Mouse (Mus musculus) lung, embryonic 14.5 days (tissue): ENCODE measurements around the gene Arid2. TPM values are rescaled to one million over a fixed set of nuclear protein-coding genes. Genes with fewer than 3 reads are reported as not detected.

Source experiments
- ATAC-seq: fragments of 200-750 bp; cut with Nextera tagmentation; 2 replicates; pipeline ENCODE4 v1.8.0; 2017; ENCODE audit warnings: mild to moderate bottlenecking, moderate TSS enrichment, moderate library complexity; ENCODE audit not compliant: insufficient read depth
- DNase-seq: peaks from one replicate; pipeline ENCODE4 v3.0.0-alpha.2; 2015
- H3K27ac ChIP-seq: fragments of 300-500 bp; sonication (generic); 2 replicates; pipeline ENCODE4 v1.5.1; 2014; ENCODE audit warnings: low read depth, mild to moderate bottlenecking, moderate library complexity
- H3K27me3 ChIP-seq: fragments of 300-500 bp; sonication (generic); 2 replicates; pipeline ENCODE4 v1.6.1; 2014; ENCODE audit warnings: low read length, control low read depth; ENCODE audit not compliant: insufficient read depth
- H3K36me3 ChIP-seq: fragments of 300-500 bp; sonication (generic); 2 replicates; pipeline ENCODE4 v1.6.1; 2014; ENCODE audit warnings: control low read depth; ENCODE audit not compliant: insufficient read depth
- H3K4me1 ChIP-seq: fragments of 300-500 bp; sonication (generic); 2 replicates; pipeline ENCODE4 v1.6.1; 2014; ENCODE audit warnings: antibody characterized with exemption, control low read depth; ENCODE audit not compliant: insufficient read depth
- H3K4me2 ChIP-seq: fragments of 300-500 bp; sonication (generic); 2 replicates; pipeline ENCODE4 v1.6.1; 2014; ENCODE audit warnings: mild to moderate bottlenecking
- H3K4me3 ChIP-seq: fragments of 300-500 bp; sonication (generic); 2 replicates; pipeline ENCODE4 v1.5.1; 2014; ENCODE audit warnings: low read depth, low read length
- H3K9ac ChIP-seq: fragments of 300-500 bp; sonication (generic); 2 replicates; pipeline ENCODE4 v1.6.1; 2014
- H3K9me3 ChIP-seq: fragments of 300-500 bp; sonication (generic); 2 replicates; pipeline ENCODE4 v1.6.1; 2016; ENCODE audit warnings: low read depth, low read length, control low read depth
- CTCF ChIP-seq: IDR thresholded peaks from 2 replicates; pipeline ENCODE4 v1.5.1; 2016; ENCODE audit warnings: antibody characterized with exemption, low read depth
- WGBS: fragments of 180-500 bp; shearing (Covaris S2); extraction: QIAGEN DNeasy Blood & Tissue Kit; methylation state at CpG from one replicate; pipeline ENCODE4 v1.1.7; 2014; 5-methylcytosine and 5-hydroxymethylcytosine counted together
- polyA plus RNA-seq: library from polyadenylated mRNA; unstranded; fragments of >200 nt; fragmentation: Nextera tagmentation; extraction: Ambion mirVana; gene quantifications from 2 replicates; pipeline ENCODE4 v1.2.1, GENCODE M21; 2014

The Arid2 gene
- polyA plus RNA-seq, 1 experiment from 2014 or later, result 31.6 TPM

- H3K9ac ChIP-seq, result no peak overlapping the region
- ATAC-seq (no peak; the same call in 1 of the 2 replicates), DNase-seq (no peak)
- 0 out of 2 replicates have a peak, but pooled peaks cover 7% of the 10 kb centered on the region for H3K4me1 ChIP-seq
- 85% methylated on average over 3 of the region's 3 CpGs for WGBS
- no peak overlapping the region for H3K4me2 ChIP-seq
- no peaks in the 10 kb centered on the region for H3K9me3 ChIP-seq
- H3K27me3 ChIP-seq, result no peaks in the 10 kb centered on the region
- no peak for TF ChIP-seq CTCF
- no peaks in the 10 kb centered on the region for H3K36me3 ChIP-seq
- H3K27ac ChIP-seq, result no peak overlapping the region
- H3K4me3 ChIP-seq, result no peak overlapping the region
Measured at GRCm38 (mm10) chr15:96342871-96343270, 55.6 kb downstream of the Arid2 start.

- Histone ChIP-seq H3K4me2 (no peak overlapping the region), H3K4me3 (no peak overlapping the region), H3K9me3 (no peaks in the 10 kb centered on the region), H3K27me3 (no peaks in the 10 kb centered on the region), H3K4me1 (0 out of 2 replicates have a peak, but pooled peaks cover 7% of the 10 kb centered on the region), H3K9ac (no peak overlapping the region), H3K36me3 (no peaks in the 10 kb centered on the region), H3K27ac (no peak overlapping the region)
- no peak for TF ChIP-seq CTCF
- DNase-seq, result peak; percentile 12
- no peak; the same call in 1 of the 2 replicates for ATAC-seq
- WGBS, result 44% methylated on average over 3 of the region's 7 CpGs
Measured at GRCm38 (mm10) chr15:96344591-96345285, 57.4 kb downstream of the Arid2 start.

GRCm38 (mm10) chr15:96345312-96345849 lies 58.1 kb downstream of the Arid2 start:
- Histone ChIP-seq H3K4me3 (no peak overlapping the region), H3K4me1 (0 out of 2 replicates have a peak, but pooled peaks cover 7% of the 10 kb centered on the region), H3K27ac (no peak overlapping the region), H3K9ac (no peak overlapping the region), H3K36me3 (peaks cover 6% of the 10 kb centered on the region), H3K27me3 (no peaks in the 10 kb centered on the region), H3K4me2 (no peak overlapping the region), H3K9me3 (no peaks in the 10 kb centered on the region)
- no peak for TF ChIP-seq CTCF
- 66% methylated on average over 6 of the region's 6 CpGs for WGBS
- ATAC-seq (peak; percentile 70; the same call in 1 of the 2 replicates), DNase-seq (peak; percentile 47)

- Histone ChIP-seq H3K9me3 (no peaks in the 10 kb centered on the region), H3K9ac (no peak overlapping the region), H3K27me3 (no peaks in the 10 kb centered on the region), H3K4me3 (no peak overlapping the region), H3K36me3 (peaks cover 41% of the 10 kb centered on the region), H3K4me2 (no peak overlapping the region), H3K4me1 (no peaks in the 10 kb centered on the region), H3K27ac (no peak overlapping the region)
- no peak for TF ChIP-seq CTCF
- peak; percentile 77; the same call in 1 of the 2 replicates for ATAC-seq
- 51% methylated on average over 9 of the region's 9 CpGs for WGBS
- DNase-seq, result peak; percentile 74
Measured at GRCm38 (mm10) chr15:96351432-96351831, 64.1 kb downstream of the Arid2 start.

- Histone ChIP-seq H3K9me3 (no peaks in the 10 kb centered on the region), H3K36me3 (peaks cover 62% of the 10 kb centered on the region), H3K9ac (no peak overlapping the region), H3K4me2 (no peak overlapping the region), H3K4me1 (no peaks in the 10 kb centered on the region), H3K27ac (no peak overlapping the region), H3K4me3 (no peak overlapping the region), H3K27me3 (no peaks in the 10 kb centered on the region)
- 86% methylated on average over 6 of the region's 6 CpGs for WGBS
- no peak for TF ChIP-seq CTCF
- DNase-seq (no peak), ATAC-seq (no peak)
Measured at GRCm38 (mm10) chr15:96358871-96359270, 71.6 kb downstream of the Arid2 start.

GRCm38 (mm10) chr15:96360614-96361013 lies 73.3 kb downstream of the Arid2 start:
- Histone ChIP-seq H3K4me2 (no peak overlapping the region), H3K4me3 (no peak overlapping the region), H3K27ac (no peak overlapping the region), H3K27me3 (no peaks in the 10 kb centered on the region), H3K4me1 (no peaks in the 10 kb centered on the region), H3K36me3 (peaks cover 77% of the 10 kb centered on the region), H3K9ac (no peak overlapping the region), H3K9me3 (no peaks in the 10 kb centered on the region)
- DNase-seq, result peak; percentile 32
- 31% methylated on average over 5 of the region's 5 CpGs for WGBS
- no peak for ATAC-seq
- TF ChIP-seq CTCF, result no peak

- no peaks in the 10 kb centered on the region for H3K27me3 ChIP-seq
- no peak overlapping the region for H3K9ac ChIP-seq
- H3K36me3 ChIP-seq, result peaks cover 92% of the 10 kb centered on the region
- WGBS, result 80% methylated on average over 3 of the region's 3 CpGs
- ATAC-seq (no peak), DNase-seq (no peak)
- no peak overlapping the region for H3K4me3 ChIP-seq
- no peak overlapping the region for H3K27ac ChIP-seq
- no peak for TF ChIP-seq CTCF
- no peaks in the 10 kb centered on the region for H3K4me1 ChIP-seq
- H3K9me3 ChIP-seq, result no peaks in the 10 kb centered on the region
- H3K4me2 ChIP-seq, result no peak overlapping the region
Measured at GRCm38 (mm10) chr15:96365351-96365750, 78.0 kb downstream of the Arid2 start.
